Mouse (Mus musculus) C2C12 (cell line): ENCODE results near the gene Eml3.

ENCODE experiments used
- CTCF ChIP-seq: IDR thresholded peaks from one replicate; pipeline ENCODE4 v1.5.1; 2011; ENCODE audit not compliant: control insufficient read depth, insufficient read depth, insufficient read length
- USF1 ChIP-seq: IDR thresholded peaks from one replicate; pipeline ENCODE4 v1.6.1; 2011; ENCODE audit warnings: low read depth, mild to moderate bottlenecking, control low read depth, moderate library complexity

GRCm38 (mm10) chr19:8919684-8920072 is 9.7 kb upstream of the Eml3 start:
- TF ChIP-seq USF1 (no peak), CTCF (no peak)
